Mouse (Mus musculus) hindbrain, embryonic 15.5 days (tissue): ENCODE results near the gene Sowahc. TPM values are rescaled to one million over a fixed set of nuclear protein-coding genes. Genes with fewer than 3 reads are reported as not detected.

ENCODE experiments used
- ATAC-seq: fragments of 200-750 bp; cut with Nextera tagmentation; 2 replicates; pipeline ENCODE4 v1.8.0; 2017; ENCODE audit warnings: low read depth, moderate number of reproducible peaks, moderate TSS enrichment; ENCODE audit not compliant: low FRiP score
- H3K27ac ChIP-seq: fragments of 300-500 bp; sonication (generic); replicated peaks from 2 replicates; pipeline ENCODE4 v1.5.1; 2015; ENCODE audit warnings: mild to moderate bottlenecking, inconsistent platforms
- H3K27me3 ChIP-seq: fragments of 300-500 bp; sonication (generic); 2 replicates; pipeline ENCODE4 v1.6.1; 2015; ENCODE audit warnings: control low read depth, inconsistent platforms
- H3K36me3 ChIP-seq: fragments of 300-500 bp; sonication (generic); 2 replicates; pipeline ENCODE4 v1.6.1; 2015; ENCODE audit warnings: control low read depth, inconsistent platforms
- H3K4me1 ChIP-seq: fragments of 300-500 bp; sonication (generic); replicated peaks from 2 replicates; pipeline ENCODE4 v1.6.1; 2015; ENCODE audit warnings: control low read depth, inconsistent platforms
- H3K4me2 ChIP-seq: fragments of 300-500 bp; sonication (generic); 2 replicates; pipeline ENCODE4 v1.6.1; 2015; ENCODE audit warnings: moderate library complexity, mild to moderate bottlenecking, inconsistent platforms
- H3K4me3 ChIP-seq: fragments of 300-500 bp; sonication (generic); 2 replicates; pipeline ENCODE4 v1.5.1; 2015; ENCODE audit warnings: mild to moderate bottlenecking, inconsistent platforms
- H3K9ac ChIP-seq: fragments of 300-500 bp; sonication (generic); 2 replicates; pipeline ENCODE4 v1.6.1; 2015; ENCODE audit warnings: inconsistent platforms
- H3K9me3 ChIP-seq: fragments of 300-500 bp; sonication (generic); 2 replicates; pipeline ENCODE4 v1.6.1; 2016; ENCODE audit warnings: control low read depth, inconsistent platforms
- WGBS: fragments of 180-500 bp; shearing (Covaris S2); methylation state at CpG from one replicate; pipeline ENCODE4 v1.1.7; 2015; 5-methylcytosine and 5-hydroxymethylcytosine counted together
- polyA plus RNA-seq: library from polyadenylated mRNA; unstranded; fragments of >200 nt; fragmentation: Nextera tagmentation; extraction: Ambion mirVana; gene quantifications from 2 replicates; pipeline ENCODE4 v1.2.1, GENCODE M21; 2015

Gene Sowahc
- polyA plus RNA-seq, 1 experiment from 2014 or later: 19.2 TPM

- ATAC-seq: no peak
- WGBS: 78% methylated on average over 6 of the region's 6 CpGs
- no peak overlapping the region for H3K9ac ChIP-seq
- no peak overlapping the region for H3K27ac ChIP-seq
- H3K4me3 ChIP-seq: no peak overlapping the region
- no peaks in the 10 kb centered on the region for H3K36me3 ChIP-seq
- H3K4me1 ChIP-seq: no peaks in the 10 kb centered on the region
- no peak overlapping the region for H3K4me2 ChIP-seq
- H3K9me3 ChIP-seq: no peaks in the 10 kb centered on the region
- H3K27me3 ChIP-seq: no peaks in the 10 kb centered on the region
Observed at GRCm38 (mm10) chr10:59259572-59259971, 37.8 kb downstream of the Sowahc start.

DNA sequence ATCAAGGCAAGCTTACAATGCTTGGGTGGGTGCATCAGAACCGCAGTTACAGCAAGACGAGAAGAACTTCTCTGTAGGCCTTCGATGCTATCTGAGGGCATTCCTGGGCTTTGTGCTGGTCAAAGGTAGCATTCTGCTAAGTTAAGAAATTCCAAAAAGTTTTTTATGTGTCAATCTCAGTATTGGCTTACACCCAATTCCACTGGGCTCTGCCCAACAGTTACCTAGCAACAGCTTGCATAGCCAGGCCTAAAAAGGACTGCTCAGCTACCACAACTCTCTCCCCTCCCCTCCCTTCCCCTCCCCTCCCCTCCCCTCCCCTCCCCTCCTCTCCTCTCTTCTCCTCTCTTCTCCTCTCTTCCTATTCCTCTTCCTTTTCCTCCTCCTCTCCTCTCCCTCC is 39.9 kb downstream of the Sowahc start:
- H3K27me3 ChIP-seq: no peaks in the 10 kb centered on the region
- no peaks in the 10 kb centered on the region for H3K36me3 ChIP-seq
- H3K4me2 ChIP-seq: no peak overlapping the region
- H3K4me1 ChIP-seq: no peaks in the 10 kb centered on the region
- no peak overlapping the region for H3K27ac ChIP-seq
- no peak overlapping the region for H3K4me3 ChIP-seq
- no peak for ATAC-seq
- 56% methylated on average over 3 of the region's 3 CpGs for WGBS
- H3K9me3 ChIP-seq: no peaks in the 10 kb centered on the region
- H3K9ac ChIP-seq: no peak overlapping the region

DNA sequence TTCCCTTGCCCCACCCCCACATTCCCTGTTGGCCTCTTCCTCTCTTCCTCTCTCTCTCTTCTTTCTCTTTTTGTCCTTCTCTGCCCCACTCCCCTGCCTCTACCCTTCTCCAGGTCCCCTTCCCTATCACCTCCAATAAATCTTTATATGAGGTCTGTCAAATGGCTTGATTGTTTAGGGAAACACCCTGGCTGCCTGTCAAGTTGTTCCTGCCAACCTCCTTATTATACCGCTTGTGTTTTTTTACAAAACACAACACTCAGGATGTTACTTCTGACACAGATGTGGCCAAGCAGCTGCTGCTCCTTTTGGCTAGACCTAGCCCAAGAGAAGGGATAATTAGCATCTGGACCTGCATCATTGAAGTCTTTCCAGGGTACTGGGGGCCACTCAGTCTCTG is 40.3 kb downstream of the Sowahc start:
- Histone ChIP-seq H3K36me3 (no peaks in the 10 kb centered on the region), H3K27ac (no peak overlapping the region), H3K4me3 (no peak overlapping the region), H3K4me1 (no peaks in the 10 kb centered on the region), H3K9ac (no peak overlapping the region), H3K4me2 (no peak overlapping the region), H3K27me3 (no peaks in the 10 kb centered on the region), H3K9me3 (no peaks in the 10 kb centered on the region)
- 78% methylated on average over 1 of the region's 1 CpGs for WGBS
- no peak for ATAC-seq

GRCm38 (mm10) chr10:59262979-59263378 is 41.2 kb downstream of the Sowahc start:
- no peak overlapping the region for H3K4me2 ChIP-seq
- no peaks in the 10 kb centered on the region for H3K9me3 ChIP-seq
- H3K27ac ChIP-seq: no peak overlapping the region
- no peak overlapping the region for H3K9ac ChIP-seq
- H3K27me3 ChIP-seq: no peaks in the 10 kb centered on the region
- H3K36me3 ChIP-seq: no peaks in the 10 kb centered on the region
- WGBS: 59% methylated on average over 7 of the region's 7 CpGs
- no peaks in the 10 kb centered on the region for H3K4me1 ChIP-seq
- ATAC-seq: no peak
- no peak overlapping the region for H3K4me3 ChIP-seq

GRCm38 (mm10) chr10:59265067-59265466 is 43.3 kb downstream of the Sowahc start:
- H3K9me3 ChIP-seq: no peaks in the 10 kb centered on the region
- H3K36me3 ChIP-seq: no peaks in the 10 kb centered on the region
- H3K4me3 ChIP-seq: no peak overlapping the region
- no peak overlapping the region for H3K9ac ChIP-seq
- no peak overlapping the region for H3K4me2 ChIP-seq
- H3K27me3 ChIP-seq: no peaks in the 10 kb centered on the region
- no peak overlapping the region for H3K27ac ChIP-seq
- 84% methylated on average over 7 of the region's 7 CpGs for WGBS
- ATAC-seq: no peak
- no peaks in the 10 kb centered on the region for H3K4me1 ChIP-seq

- Histone ChIP-seq H3K4me2 (no peak overlapping the region), H3K4me3 (no peak overlapping the region), H3K9ac (no peak overlapping the region), H3K4me1 (no peaks in the 10 kb centered on the region), H3K9me3 (no peaks in the 10 kb centered on the region), H3K36me3 (no peaks in the 10 kb centered on the region), H3K27ac (no peak overlapping the region), H3K27me3 (no peaks in the 10 kb centered on the region)
- WGBS: 80% methylated on average over 4 of the region's 4 CpGs
- no peak for ATAC-seq
Observed at GRCm38 (mm10) chr10:59265674-59266073, 43.9 kb downstream of the Sowahc start.

- Histone ChIP-seq H3K9ac (no peak overlapping the region), H3K4me2 (no peak overlapping the region), H3K4me3 (no peak overlapping the region), H3K9me3 (no peaks in the 10 kb centered on the region), H3K27me3 (no peaks in the 10 kb centered on the region), H3K4me1 (no peaks in the 10 kb centered on the region), H3K27ac (no peak overlapping the region), H3K36me3 (no peaks in the 10 kb centered on the region)
- no peak for ATAC-seq
- WGBS: 86% methylated on average over 1 of the region's 1 CpGs
Observed at GRCm38 (mm10) chr10:59266097-59266496, 44.3 kb downstream of the Sowahc start.

- H3K9ac ChIP-seq: no peak overlapping the region
- H3K9me3 ChIP-seq: no peaks in the 10 kb centered on the region
- H3K36me3 ChIP-seq: no peaks in the 10 kb centered on the region
- H3K4me1 ChIP-seq: no peaks in the 10 kb centered on the region
- WGBS: 89% methylated on average over 2 of the region's 2 CpGs
- ATAC-seq: no peak
- H3K27ac ChIP-seq: no peak overlapping the region
- H3K4me2 ChIP-seq: no peak overlapping the region
- no peaks in the 10 kb centered on the region for H3K27me3 ChIP-seq
- no peak overlapping the region for H3K4me3 ChIP-seq
Observed at GRCm38 (mm10) chr10:59267275-59267674, 45.5 kb downstream of the Sowahc start.

- no peak overlapping the region for H3K27ac ChIP-seq
Observed at GRCm38 (mm10) chr10:59268109-59268508, 46.4 kb downstream of the Sowahc start.

DNA sequence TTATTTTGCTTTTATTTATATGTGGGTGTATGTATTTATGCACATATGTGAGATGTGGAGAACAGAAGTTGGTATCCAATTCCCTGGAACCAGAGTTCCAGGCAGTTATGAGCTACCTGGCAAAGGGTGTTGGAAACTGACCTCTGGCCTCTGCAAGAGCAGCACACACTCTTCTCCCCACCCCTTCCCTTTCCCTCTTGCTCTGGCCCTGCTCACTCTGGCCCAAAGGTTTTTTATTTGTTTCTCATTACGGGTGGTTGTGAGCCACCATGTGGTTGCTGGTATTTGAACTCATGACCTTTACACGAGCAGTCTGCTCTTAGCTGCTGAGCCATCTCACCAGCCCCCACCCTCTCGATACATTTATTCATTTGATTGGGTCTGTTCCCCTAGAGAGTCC is 47.0 kb downstream of the Sowahc start:
- no peaks in the 10 kb centered on the region for H3K4me1 ChIP-seq
- no peak for ATAC-seq
- H3K9ac ChIP-seq: no peak overlapping the region
- H3K36me3 ChIP-seq: no peaks in the 10 kb centered on the region
- no peaks in the 10 kb centered on the region for H3K27me3 ChIP-seq
- H3K27ac ChIP-seq: no peak overlapping the region
- H3K4me2 ChIP-seq: no peak overlapping the region
- no peak overlapping the region for H3K4me3 ChIP-seq
- H3K9me3 ChIP-seq: no peaks in the 10 kb centered on the region
- WGBS: 38% methylated on average over 3 of the region's 3 CpGs

More at GRCm38 (mm10) chr10:59268109-59268508, 46.4 kb downstream of the Sowahc start:
- no peaks in the 10 kb centered on the region for H3K9me3 ChIP-seq
- no peak overlapping the region for H3K4me3 ChIP-seq
- H3K4me1 ChIP-seq: no peaks in the 10 kb centered on the region
- ATAC-seq: no peak
- H3K27me3 ChIP-seq: no peaks in the 10 kb centered on the region
- H3K9ac ChIP-seq: no peak overlapping the region
- H3K36me3 ChIP-seq: no peaks in the 10 kb centered on the region
- 67% methylated on average over 4 of the region's 4 CpGs for WGBS
- no peak overlapping the region for H3K4me2 ChIP-seq

DNA sequence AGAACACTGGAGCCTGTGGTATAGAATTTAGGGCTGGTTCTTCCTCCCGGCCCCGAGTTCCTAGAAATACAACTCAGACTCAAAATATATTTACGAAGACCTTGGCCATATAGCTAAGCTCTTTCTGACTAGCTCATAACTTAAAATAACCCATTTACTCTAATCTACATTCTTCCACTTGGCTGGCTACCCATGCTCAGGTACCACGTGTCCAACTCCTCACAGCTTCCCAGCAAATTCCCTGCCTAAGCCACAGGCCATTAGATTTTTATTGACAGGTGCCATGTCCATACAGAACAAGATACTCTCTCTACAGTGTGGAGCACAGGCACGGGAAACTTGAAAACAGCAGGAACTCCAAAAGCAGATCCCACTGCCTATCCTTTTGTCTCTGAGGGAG is 54.0 kb downstream of the Sowahc start:
- WGBS: 77% methylated on average over 5 of the region's 5 CpGs
- no peaks in the 10 kb centered on the region for H3K36me3 ChIP-seq
- H3K9ac ChIP-seq: no peak overlapping the region
- no peaks in the 10 kb centered on the region for H3K4me1 ChIP-seq
- no peak overlapping the region for H3K4me2 ChIP-seq
- no peak overlapping the region for H3K4me3 ChIP-seq
- H3K27ac ChIP-seq: no peak overlapping the region
- no peak for ATAC-seq
- H3K27me3 ChIP-seq: no peaks in the 10 kb centered on the region
- no peaks in the 10 kb centered on the region for H3K9me3 ChIP-seq
